Mouse (Mus musculus): Measurements from ENCODE around the gene Aen.

GRCm38 (mm10) chr7:78895653-78896333 lies at the start of gene Aen:
- TF ChIP-seq CTCF (IDR thresholded peaks at IDR 0.05; ENCODE audit: low read depth, low read length) = no peak
- TF ChIP-seq POLR2A (IDR thresholded peaks at IDR 0.05; ENCODE audit: borderline replicate concordance, low read depth, low read length) = no peak

Data from bone marrow macrophage, adult 2 months (primary cell).